Mouse (Mus musculus): ENCODE results near the gene Arhgef1.

Arhgef1 gene

GRCm38 (mm10) chr7:24902630-24903443 is at the start of gene Arhgef1:
TSS of gene Arhgef1 (plus strand) at chr7:24902912.
- DNase-seq: peak; percentile 64 to 66

- DNase-seq: no peak
Observed at GRCm38 (mm10) chr7:24853233-24853563, 49.5 kb upstream of the Arhgef1 start.

GRCm38 (mm10) chr7:24853695-24854094 is 49.0 kb upstream of the Arhgef1 start:
- no peak for DNase-seq

- peak in 1 of 2 experiments; percentile 14 for DNase-seq
Observed at GRCm38 (mm10) chr7:24856460-24857120, 46.1 kb upstream of the Arhgef1 start.

GRCm38 (mm10) chr7:24859234-24859633 is 43.5 kb upstream of the Arhgef1 start:
- DNase-seq: no peak

GRCm38 (mm10) chr7:24861913-24862312 is 40.8 kb upstream of the Arhgef1 start, which contains the start of gene Gm9844:
TSS of gene Gm9844 (plus strand) at chr7:24862213.
- DNase-seq: no peak

GRCm38 (mm10) chr7:24862853-24863252 is 39.9 kb upstream of the Arhgef1 start:
- DNase-seq: no peak

- DNase-seq: no peak
Observed at GRCm38 (mm10) chr7:24864156-24864555, 38.6 kb upstream of the Arhgef1 start.

GRCm38 (mm10) chr7:24869080-24869479 is 33.6 kb upstream of the Arhgef1 start:
- DNase-seq: no peak

- peak in 1 of 2 experiments; percentile 19 for DNase-seq
Observed at GRCm38 (mm10) chr7:24869532-24870165, 33.1 kb upstream of the Arhgef1 start, which contains the start of the genes Lypd4 and Dmrtc2. TSS of gene Lypd4 (minus strand) at chr7:24869941. TSS of gene Dmrtc2 (plus strand) at chr7:24870057.

- no peak for DNase-seq
Observed at GRCm38 (mm10) chr7:24877588-24877987, 25.1 kb upstream of the Arhgef1 start.

GRCm38 (mm10) chr7:24879620-24880019 is 23.1 kb upstream of the Arhgef1 start:
- no peak for DNase-seq

GRCm38 (mm10) chr7:24882416-24883199 is 20.1 kb upstream of the Arhgef1 start:
- DNase-seq: no peak

- DNase-seq: peak; percentile 99
Observed at GRCm38 (mm10) chr7:24883896-24884692, 18.6 kb upstream of the Arhgef1 start, which contains the start of gene Rps19. TSS of gene Rps19 (plus strand) at chr7:24884371.

GRCm38 (mm10) chr7:24884693-24885291 is 17.9 kb upstream of the Arhgef1 start:
- DNase-seq: no peak

- DNase-seq: no peak
Observed at GRCm38 (mm10) chr7:24885468-24886307, 17.0 kb upstream of the Arhgef1 start.

GRCm38 (mm10) chr7:24886308-24886633 is 16.4 kb upstream of the Arhgef1 start:
- DNase-seq: peak; percentile 45 to 50

GRCm38 (mm10) chr7:24887096-24887495 is 15.6 kb upstream of the Arhgef1 start:
- DNase-seq: no peak

- no peak for DNase-seq
Observed at GRCm38 (mm10) chr7:24889431-24890220, 13.1 kb upstream of the Arhgef1 start.
